ENCODE assay signal across 8 mouse cellular contexts in the genomic region with DNA sequence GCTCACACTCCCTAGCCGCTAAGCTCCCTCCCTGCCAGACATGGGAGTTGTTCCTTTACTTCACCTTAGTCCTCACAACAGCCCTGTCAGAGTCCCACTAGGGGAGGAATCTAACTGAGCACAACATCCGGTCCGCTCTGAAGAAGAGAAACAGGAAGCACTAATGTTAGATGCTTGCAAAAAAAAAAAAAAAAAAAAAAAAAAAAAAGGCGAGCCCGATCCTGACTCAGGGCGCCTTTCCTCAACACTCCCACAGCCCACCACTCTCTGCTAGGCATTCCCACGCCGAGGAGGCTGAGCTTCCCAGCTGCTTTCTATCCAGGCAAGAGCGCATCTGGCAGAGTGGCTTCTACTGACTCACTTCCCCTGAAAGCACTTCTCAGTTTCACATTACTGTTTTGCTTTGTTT.
DNase-seq lines count a peak whose midpoint lies in the region; ATAC-seq and TF ChIP-seq lines count a peak whose summit lies in the region.

No protein-coding gene starts in this region.

- no peak overlapping the region for H3K27ac ChIP-seq in heart, embryonic 10.5 days
- H3K27ac ChIP-seq in cortical plate, adult 2 months (ENCODE audit: insufficient read depth, low read length) = 0 out of 2 replicates have a peak overlapping the region, but pooled peaks have one; percentile 28
- H3K27ac ChIP-seq in forebrain, embryonic 16.5 days (ENCODE audit: low read length) = no peak overlapping the region

- no peak overlapping the region for H3K9ac ChIP-seq in forebrain, embryonic 16.5 days (replicated peaks; ENCODE audit: low read depth, low read length)

- 41% methylated on average over 9 of the region's 9 CpGs for WGBS in heart, embryonic 10.5 days
- WGBS in forebrain, embryonic 16.5 days = 78% methylated on average over 9 of the region's 9 CpGs

- no peak for ATAC-seq in forebrain, embryonic 16.5 days

- TF ChIP-seq CTCF in cortical plate, adult 2 months (IDR thresholded peaks at IDR 0.05; ENCODE audit: extremely low read depth, insufficient read depth, low read length) = no peak

- H3K9me3 ChIP-seq in heart, embryonic 10.5 days = no peaks in the 10 kb centered on the region
- H3K9me3 ChIP-seq in forebrain, embryonic 16.5 days (ENCODE audit: control insufficient read depth, low read length) = no peaks in the 10 kb centered on the region

- peaks cover 28% of the 10 kb centered on the region for H3K4me1 ChIP-seq in heart, embryonic 10.5 days
- peaks cover 2% of the 10 kb centered on the region; the same call in 1 of the 2 replicates for H3K4me1 ChIP-seq in cortical plate, adult 2 months (ENCODE audit: control insufficient read depth, insufficient read depth, low read length)
- peaks cover 5% of the 10 kb centered on the region; the same call in 1 of the 2 replicates for H3K4me1 ChIP-seq in forebrain, embryonic 16.5 days (replicated peaks; ENCODE audit: control insufficient read depth, insufficient read depth, low read length)

- no peak overlapping the region for H3K4me2 ChIP-seq in forebrain, embryonic 16.5 days (ENCODE audit: low read length)

- no peak overlapping the region for H3K4me3 ChIP-seq in heart, embryonic 10.5 days
- H3K4me3 ChIP-seq in cortical plate, adult 2 months (ENCODE audit: insufficient read depth, low read length) = no peak overlapping the region
- no peak overlapping the region for H3K4me3 ChIP-seq in forebrain, embryonic 16.5 days (replicated peaks; ENCODE audit: low read length)

- peaks cover 28% of the 10 kb centered on the region for H3K36me3 ChIP-seq in heart, embryonic 10.5 days
- H3K36me3 ChIP-seq in forebrain, embryonic 16.5 days (ENCODE audit: control insufficient read depth, insufficient read depth) = peaks cover 3% of the 10 kb centered on the region; the same call in 1 of the 2 replicates

- no peak for TF ChIP-seq POLR2A in cortical plate, adult 2 months (IDR thresholded peaks at IDR 0.05; ENCODE audit: extremely low read depth, insufficient read depth, low read length)

- no peaks in the 10 kb centered on the region for H3K27me3 ChIP-seq in heart, embryonic 10.5 days (ENCODE audit: insufficient read depth, poor library complexity, severe bottlenecking)
- no peaks in the 10 kb centered on the region for H3K27me3 ChIP-seq in forebrain, embryonic 16.5 days (replicated peaks; ENCODE audit: control insufficient read depth, insufficient read depth, low read length)

- peak; percentile 58 to 74 for DNase-seq in heart, adult 18-20 months
- no peak for DNase-seq in heart, embryonic 10.5 days (ENCODE audit: low spot score)
- peak; percentile 61 for DNase-seq in kidney, postnatal 14 days
- DNase-seq in natural killer cell, adult 2 months (ENCODE audit: low spot score in 2 of 2) = peak; percentile 64 to 69
- no peak for DNase-seq in MN1 (ENCODE audit: low spot score)
- no peak for DNase-seq in urinary bladder, adult 18-20 months (ENCODE audit: low spot score in 2 of 2)

Comparison
In these comparisons a context has a peak if more than half of its experiments do, and no peak if none do; other contexts are left out.
1. DNase-seq: peak in heart, adult 18-20 months (2 of 2), kidney, postnatal 14 days (single experiment) and natural killer cell, adult 2 months (2 of 2); none in heart, embryonic 10.5 days (single experiment), MN1 (single experiment) and urinary bladder, adult 18-20 months (0 of 2).